Mouse (Mus musculus) inflammation-experienced regulatory T-cells, adult 6 months (primary cell): ENCODE measurements around the gene Zfp597. TPM values are rescaled to one million over a fixed set of nuclear protein-coding genes. Genes with fewer than 3 reads are reported as not detected.
"Not testable (repeated sequence)": the region's sequence is repeated elsewhere in the genome, so short reads cannot be mapped to it uniquely, and the experiment has no call there.

Experiments used
- ATAC-seq: one replicate; pipeline ENCODE4 v1.8.0; 2017
- polyA plus RNA-seq, 3 experiments: library from polyadenylated mRNA; unstranded; fragments of 100-300 nt; shearing (Covaris generic); gene quantifications; one replicate each; pipeline ENCODE4 v1.2.1; 2017

The Zfp597 gene
- polyA plus RNA-seq, 3 experiments from 2014 or later: 11.4 to 14.1 (median 12.6) TPM

GRCm38 (mm10) chr16:3855776-3856175, 28.6 kb downstream of the Zfp597 start:
- no peak for ATAC-seq

GRCm38 (mm10) chr16:3854437-3855182, 29.8 kb downstream of the Zfp597 start:
- no peak for ATAC-seq

GRCm38 (mm10) chr16:3852586-3852985, 31.8 kb downstream of the Zfp597 start:
- no peak for ATAC-seq

- not testable (repeated sequence) for ATAC-seq
These were observed 33.1 kb downstream of the Zfp597 start for GRCm38 (mm10) chr16:3851301-3851700.

GRCm38 (mm10) chr16:3848416-3848815, 35.9 kb downstream of the Zfp597 start:
- ATAC-seq: no peak

- no peak for ATAC-seq
These were observed 36.5 kb downstream of the Zfp597 start for GRCm38 (mm10) chr16:3847871-3848270.

- peak; percentile 100 for ATAC-seq
These were observed 37.4 kb downstream of the Zfp597 start, which contains the start of gene Zfp174 for GRCm38 (mm10) chr16:3846711-3847518. Gene Zfp174, plus strand, starts transcription at chr16:3847268.

- ATAC-seq: no peak
These were observed 40.6 kb downstream of the Zfp597 start for GRCm38 (mm10) chr16:3843796-3844195.

GRCm38 (mm10) chr16:3842989-3843388, 41.4 kb downstream of the Zfp597 start:
- no peak for ATAC-seq

- ATAC-seq: peak; percentile 86
These were observed 45.0 kb downstream of the Zfp597 start for GRCm38 (mm10) chr16:3839157-3839885.

GRCm38 (mm10) chr16:3835461-3835860, 48.9 kb downstream of the Zfp597 start:
- ATAC-seq: no peak

GRCm38 (mm10) chr16:3830588-3831109, 53.7 kb downstream of the Zfp597 start, which contains the start of gene Olfr15:
Gene Olfr15, plus strand, starts transcription at chr16:3830878.
- no peak for ATAC-seq

GRCm38 (mm10) chr16:3829727-3830126, 54.6 kb downstream of the Zfp597 start:
- no peak for ATAC-seq

GRCm38 (mm10) chr16:3828021-3828420, 56.3 kb downstream of the Zfp597 start:
- no peak for ATAC-seq

- ATAC-seq: no peak
These were observed 64.2 kb downstream of the Zfp597 start for GRCm38 (mm10) chr16:3820202-3820601.

- ATAC-seq: not testable (repeated sequence)
These were observed 69.7 kb downstream of the Zfp597 start for GRCm38 (mm10) chr16:3814667-3815066.

Other genes starting within 250 kb of the Zfp597 start
- not detected for gene Mefv, start 166.5 kb downstream of the Zfp597 start, polyA plus RNA-seq
- 100 to 1,000 TPM in 1 of 3 experiments, 10 to 100 TPM in 2; 72.2 to 148 (median 96.6) TPM for gene Zfp263, start 140.5 kb downstream of the Zfp597 start, polyA plus RNA-seq
- gene Olfr15, start 53.7 kb downstream of the Zfp597 start, polyA plus RNA-seq: not detected
- under 1 TPM; 0.48 to 0.80 (median 0.52) TPM for gene Zfp174, start 37.3 kb downstream of the Zfp597 start, polyA plus RNA-seq
- 100 to 1,000 TPM; 106 to 119 (median 107) TPM for gene Naa60, start 12.2 kb downstream of the Zfp597 start, polyA plus RNA-seq
- gene Gm20695, start 87 bp upstream of the Zfp597 start, polyA plus RNA-seq: 1 to 10 TPM; 3.2 to 5.6 (median 3.9) TPM
- gene 1700037C18Rik, start 24.1 kb upstream of the Zfp597 start, polyA plus RNA-seq: 10 to 100 TPM in 1 of 3 experiments, 1 to 10 TPM in 2; 7.4 to 11.7 (median 9.6) TPM
- gene Cluap1, start 24.2 kb upstream of the Zfp597 start, polyA plus RNA-seq: 10 to 100 TPM; 24.9 to 44.3 (median 33.9) TPM
- 10 to 100 TPM; 58.8 to 82.4 (median 67.8) TPM for gene Nlrc3, start 92.1 kb upstream of the Zfp597 start, polyA plus RNA-seq
- 10 to 100 TPM; 15.0 to 28.4 (median 15.6) TPM for gene Slx4, start 119.2 kb upstream of the Zfp597 start, polyA plus RNA-seq
- gene Dnase1, start 152.4 kb upstream of the Zfp597 start, polyA plus RNA-seq: 10 to 100 TPM in 1 of 3 experiments, 1 to 10 TPM in 2; 2.8 to 10.9 (median 5.0) TPM
- 10 to 100 TPM; 56.4 to 82.6 (median 68.1) TPM for gene Trap1, start 193.3 kb upstream of the Zfp597 start, polyA plus RNA-seq